Mouse (Mus musculus) liver, adult (tissue): ENCODE measurements around the gene Ccdc188.

Experiments used
- GATA4 ChIP-seq: IDR thresholded peaks from 2 replicates; pipeline ENCODE4 v1.6.1; 2014; ENCODE audit warnings: mild to moderate bottlenecking, low read length; ENCODE audit not compliant: insufficient replicate concordance

Gene Ccdc188

GRCm38 (mm10) chr16:18222188-18222587, 4.5 kb downstream of the Ccdc188 start:
- no peak for TF ChIP-seq GATA4

- TF ChIP-seq GATA4, result no peak
Observed at GRCm38 (mm10) chr16:18227187-18227586, 9.5 kb downstream of the Ccdc188 start.

GRCm38 (mm10) chr16:18227897-18228422, 10.3 kb downstream of the Ccdc188 start:
- no peak for TF ChIP-seq GATA4

GRCm38 (mm10) chr16:18228856-18229255, 11.2 kb downstream of the Ccdc188 start:
- no peak for TF ChIP-seq GATA4

- no peak for TF ChIP-seq GATA4
Observed at GRCm38 (mm10) chr16:18229622-18230021, 11.9 kb downstream of the Ccdc188 start.

- TF ChIP-seq GATA4, result no peak
Observed at GRCm38 (mm10) chr16:18230617-18231016, 12.9 kb downstream of the Ccdc188 start.

GRCm38 (mm10) chr16:18231047-18231446, 13.4 kb downstream of the Ccdc188 start:
- no peak for TF ChIP-seq GATA4

GRCm38 (mm10) chr16:18231451-18231850, 13.8 kb downstream of the Ccdc188 start:
- no peak for TF ChIP-seq GATA4

GRCm38 (mm10) chr16:18233451-18233850, 15.8 kb downstream of the Ccdc188 start:
- no peak for TF ChIP-seq GATA4

GRCm38 (mm10) chr16:18233919-18234670, 16.4 kb downstream of the Ccdc188 start:
- TF ChIP-seq GATA4, result no peak

- no peak for TF ChIP-seq GATA4
Observed at GRCm38 (mm10) chr16:18234671-18235388, 17.2 kb downstream of the Ccdc188 start, which contains the start of gene Zdhhc8. TSS of gene Zdhhc8 (minus strand) at chr16:18235136.

GRCm38 (mm10) chr16:18235389-18236065, 17.8 kb downstream of the Ccdc188 start:
- TF ChIP-seq GATA4, result no peak

GRCm38 (mm10) chr16:18236676-18237501, 19.2 kb downstream of the Ccdc188 start:
- TF ChIP-seq GATA4, result no peak

- no peak for TF ChIP-seq GATA4
Observed at GRCm38 (mm10) chr16:18241581-18241980, 23.9 kb downstream of the Ccdc188 start.
